Mouse (Mus musculus) G1E (cell line): ENCODE data around the gene Alg14.

Experiments
- CTCF ChIP-seq: IDR thresholded peaks from 2 replicates; pipeline ENCODE4 v1.5.1; 2012; ENCODE audit warnings: low read depth, low read length, inconsistent platforms, mixed read lengths
- GATA2 ChIP-seq: IDR thresholded peaks from 2 replicates; pipeline ENCODE4 v1.6.1; 2012; ENCODE audit warnings: low read depth, low read length, inconsistent platforms, borderline replicate concordance

- TF ChIP-seq CTCF (no peak), GATA2 (no peak)
Measured at GRCm38 (mm10) chr3:121256131-121256530, 35.4 kb upstream of the Alg14 start.
